Mouse (Mus musculus) G1E (cell line): ENCODE results near the gene Gm45753.

Experiments used
- CTCF ChIP-seq: IDR thresholded peaks from 2 replicates; pipeline ENCODE4 v1.5.1; 2012; ENCODE audit warnings: low read depth, low read length, inconsistent platforms, mixed read lengths
- GATA1 ChIP-seq: IDR thresholded peaks from 2 replicates; pipeline ENCODE4 v1.6.1; 2012; ENCODE audit warnings: borderline replicate concordance, low read length, inconsistent platforms, mixed read lengths
- GATA2 ChIP-seq: IDR thresholded peaks from 2 replicates; pipeline ENCODE4 v1.6.1; 2012; ENCODE audit warnings: low read depth, low read length, inconsistent platforms, borderline replicate concordance
- TAL1 ChIP-seq: conservative IDR thresholded peaks from 2 replicates; pipeline ENCODE4 v1.6.1; 2012; ENCODE audit warnings: low read depth, low read length, inconsistent platforms, mixed read lengths

DNA sequence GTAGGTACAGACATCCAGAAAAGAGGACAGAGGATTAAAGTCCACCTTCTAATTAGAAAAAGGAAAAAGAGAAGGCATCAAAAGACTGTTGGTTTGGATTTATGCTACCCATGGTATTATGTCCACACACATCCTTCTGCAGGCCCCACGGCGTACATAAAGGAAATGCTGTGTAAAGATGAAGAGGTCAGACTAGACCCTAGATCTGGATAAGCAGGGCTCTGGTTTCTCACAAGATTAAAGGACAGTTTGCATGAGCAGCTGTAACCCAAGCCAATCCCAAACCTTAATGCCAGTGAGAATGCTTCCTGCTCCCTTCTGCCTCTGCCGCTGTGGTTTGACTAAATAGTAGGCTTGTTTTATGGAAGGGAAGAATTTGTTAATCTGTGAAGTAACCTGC lies 30.8 kb downstream of the Gm45753 start:
- TF ChIP-seq CTCF, result no peak
- TF ChIP-seq TAL1, result no peak
- no peak for TF ChIP-seq GATA2
- no peak for TF ChIP-seq GATA1
